Mouse (Mus musculus) myocyte (in vitro differentiated cells): ENCODE data around the gene Rftn1. TPM values are rescaled to one million over a fixed set of nuclear protein-coding genes. Genes with fewer than 3 reads are reported as not detected.

Source experiments
- H3K27me3 ChIP-seq: one replicate; pipeline ENCODE4 v1.6.1; 2011; ENCODE audit not compliant: control insufficient read depth, insufficient read depth, insufficient read length
- H3K36me3 ChIP-seq: one replicate; pipeline ENCODE4 v1.6.1; 2011; ENCODE audit not compliant: control insufficient read depth, insufficient read depth
- H3K4me2 ChIP-seq: one replicate; pipeline ENCODE4 v1.6.1; 2011; ENCODE audit warnings: low read depth, control low read depth
- H3K4me3 ChIP-seq: one replicate; pipeline ENCODE4 v1.5.1; 2011; ENCODE audit warnings: mild to moderate bottlenecking, control low read depth, moderate library complexity
- H3K79me2 ChIP-seq: one replicate; pipeline ENCODE4 v1.6.1; 2011; ENCODE audit not compliant: control insufficient read depth, insufficient read depth
- H3ac ChIP-seq: one replicate; pipeline ENCODE4 v1.6.1; 2011; ENCODE audit not compliant: control insufficient read depth, insufficient read length
- CEBPB ChIP-seq: IDR thresholded peaks from 2 replicates; pipeline ENCODE4 v1.6.1; 2011; ENCODE audit warnings: mild to moderate bottlenecking, moderate library complexity; ENCODE audit not compliant: poor library complexity, insufficient read depth, severe bottlenecking
- E2F4 ChIP-seq: IDR thresholded peaks from one replicate; pipeline ENCODE4 v1.6.1; 2011; ENCODE audit warnings: mild to moderate bottlenecking, control low read depth, moderate library complexity; ENCODE audit not compliant: insufficient read depth
- MAX ChIP-seq: IDR thresholded peaks from one replicate; pipeline ENCODE4 v1.6.1; 2011; ENCODE audit warnings: low read depth, mild to moderate bottlenecking, control low read depth
- MYOD1 ChIP-seq, 3 experiments: IDR thresholded peaks; one replicate each; pipeline ENCODE4 v1.6.1; 2011; ENCODE audit warnings: control low read depth in 2 of 3, low read depth in 2 of 3, mild to moderate bottlenecking in 2 of 3, moderate library complexity in 1 of 3; ENCODE audit not compliant: insufficient read length in 2 of 3, control insufficient read depth in 1 of 3
- MYOG ChIP-seq, 3 experiments: IDR thresholded peaks; one replicate each; pipeline ENCODE4 v1.6.1; 2011; ENCODE audit warnings: control low read depth in 2 of 3, low read depth in 2 of 3, mild to moderate bottlenecking in 2 of 3; ENCODE audit not compliant: insufficient read length in 2 of 3, control insufficient read depth in 1 of 3, insufficient read depth in 1 of 3
- POLR2A ChIP-seq: IDR thresholded peaks from one replicate; pipeline ENCODE4 v1.6.1; 2011; ENCODE audit warnings: low read depth, mild to moderate bottlenecking, control low read depth, moderate library complexity; ENCODE audit not compliant: insufficient read length
- POLR2AphosphoS2 ChIP-seq: IDR thresholded peaks from one replicate; pipeline ENCODE4 v1.6.1; 2011; ENCODE audit warnings: low read depth, control low read depth; ENCODE audit not compliant: insufficient read length
- REST ChIP-seq: IDR thresholded peaks from one replicate; pipeline ENCODE4 v1.6.1; 2011; ENCODE audit warnings: mild to moderate bottlenecking, control low read depth, moderate library complexity; ENCODE audit not compliant: insufficient read depth, insufficient read length
- SRF ChIP-seq: IDR thresholded peaks from one replicate; pipeline ENCODE4 v1.6.1; 2011; ENCODE audit warnings: low read depth; ENCODE audit not compliant: control insufficient read depth, insufficient read length
- TCF12 ChIP-seq: IDR thresholded peaks from one replicate; pipeline ENCODE4 v1.6.1; 2011; ENCODE audit warnings: mild to moderate bottlenecking, control low read depth; ENCODE audit not compliant: poor library complexity, insufficient read depth, severe bottlenecking
- TCF3 ChIP-seq: IDR thresholded peaks from one replicate; pipeline ENCODE4 v1.6.1; 2011; ENCODE audit warnings: low read depth, control low read depth; ENCODE audit not compliant: insufficient read length
- USF1 ChIP-seq: IDR thresholded peaks from one replicate; pipeline ENCODE4 v1.6.1; 2011; ENCODE audit warnings: low read depth, mild to moderate bottlenecking, control low read depth, moderate library complexity
- polyA plus RNA-seq: library from polyadenylated mRNA; unstranded; fragments of >200 nt; fragmentation: generic; extraction: Trizol; gene quantifications from one replicate; pipeline ENCODE4 v1.2.1, GENCODE M21; 2012; ENCODE audit warnings: missing spikeins

Rftn1 gene
- polyA plus RNA-seq, 1 experiment, result 0.40 TPM

DNA sequence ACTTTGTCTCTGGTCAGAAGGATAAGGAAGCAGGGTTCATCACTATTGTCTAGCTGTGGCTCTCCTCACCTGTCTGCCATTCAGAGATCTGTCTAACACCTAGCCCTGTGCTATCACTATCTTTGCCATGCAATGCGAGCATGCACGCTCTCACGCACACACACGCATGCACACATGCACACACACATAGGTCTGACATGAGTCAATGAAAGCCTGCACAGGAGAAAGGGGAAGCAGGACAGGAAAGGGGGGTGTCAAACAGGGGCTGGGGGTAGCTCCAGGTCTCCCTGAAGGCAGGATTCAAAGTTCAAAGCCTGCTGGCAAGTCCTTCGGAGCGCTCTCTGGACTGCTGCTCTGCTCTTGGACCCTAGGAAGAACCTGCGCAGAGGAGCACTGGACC lies 4.9 kb upstream of the Rftn1 start:
- Histone ChIP-seq H3K27me3 (no peaks in the 10 kb centered on the region), H3K4me2 (no peak overlapping the region), H3K79me2 (no peaks in the 10 kb centered on the region), H3K36me3 (no peaks in the 10 kb centered on the region), H3ac (no peak overlapping the region), H3K4me3 (no peak overlapping the region)
- TF ChIP-seq POLR2A, result no peak
- TF ChIP-seq USF1, result no peak
- TF ChIP-seq POLR2AphosphoS2, result no peak
- no peak for TF ChIP-seq MYOD1 (IDR thresholded peaks at IDR 0.05; ENCODE audit: control insufficient read depth in 1 of 3, insufficient read length in 2 of 3, low read depth in 2 of 3)
- TF ChIP-seq REST, result no peak
- TF ChIP-seq MAX, result no peak
- no peak for TF ChIP-seq TCF3
- no peak for TF ChIP-seq TCF12
- TF ChIP-seq SRF, result no peak
- TF ChIP-seq E2F4, result no peak
- TF ChIP-seq MYOG (IDR thresholded peaks at IDR 0.05; ENCODE audit: control insufficient read depth in 1 of 3, insufficient read depth in 1 of 3, insufficient read length in 2 of 3, low read depth in 2 of 3), result no peak
- no peak for TF ChIP-seq CEBPB

DNA sequence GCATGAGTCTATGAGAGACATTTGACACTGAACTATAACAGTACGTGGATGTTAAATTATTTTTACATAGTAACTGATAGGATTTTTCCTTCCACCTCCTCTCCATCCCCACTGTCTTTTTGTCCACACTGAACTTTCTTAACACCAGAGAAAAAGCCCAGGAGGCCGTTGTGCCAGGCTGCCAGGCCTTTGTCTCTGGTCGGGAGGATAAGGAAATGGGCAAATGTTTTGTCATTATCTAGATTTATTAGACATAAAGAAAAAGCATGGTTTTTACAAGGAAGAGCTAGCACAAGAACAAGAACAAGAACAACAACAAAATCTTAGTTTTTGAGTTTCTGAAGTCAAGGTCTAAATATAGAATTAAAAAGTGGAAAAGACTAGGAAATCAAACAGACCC lies 4.1 kb upstream of the Rftn1 start:
- Histone ChIP-seq H3K4me2 (no peak overlapping the region), H3K36me3 (no peaks in the 10 kb centered on the region), H3K79me2 (no peaks in the 10 kb centered on the region), H3K27me3 (no peaks in the 10 kb centered on the region), H3ac (no peak overlapping the region), H3K4me3 (no peak overlapping the region)
- TF ChIP-seq E2F4, result no peak
- TF ChIP-seq TCF3, result no peak
- no peak for TF ChIP-seq USF1
- no peak for TF ChIP-seq POLR2AphosphoS2
- TF ChIP-seq TCF12, result no peak
- no peak for TF ChIP-seq REST
- TF ChIP-seq SRF, result no peak
- no peak for TF ChIP-seq MYOD1 (IDR thresholded peaks at IDR 0.05; ENCODE audit: control insufficient read depth in 1 of 3, insufficient read length in 2 of 3, low read depth in 2 of 3)
- no peak for TF ChIP-seq MYOG (IDR thresholded peaks at IDR 0.05; ENCODE audit: control insufficient read depth in 1 of 3, insufficient read depth in 1 of 3, insufficient read length in 2 of 3, low read depth in 2 of 3)
- no peak for TF ChIP-seq MAX
- TF ChIP-seq CEBPB, result no peak
- no peak for TF ChIP-seq POLR2A

DNA sequence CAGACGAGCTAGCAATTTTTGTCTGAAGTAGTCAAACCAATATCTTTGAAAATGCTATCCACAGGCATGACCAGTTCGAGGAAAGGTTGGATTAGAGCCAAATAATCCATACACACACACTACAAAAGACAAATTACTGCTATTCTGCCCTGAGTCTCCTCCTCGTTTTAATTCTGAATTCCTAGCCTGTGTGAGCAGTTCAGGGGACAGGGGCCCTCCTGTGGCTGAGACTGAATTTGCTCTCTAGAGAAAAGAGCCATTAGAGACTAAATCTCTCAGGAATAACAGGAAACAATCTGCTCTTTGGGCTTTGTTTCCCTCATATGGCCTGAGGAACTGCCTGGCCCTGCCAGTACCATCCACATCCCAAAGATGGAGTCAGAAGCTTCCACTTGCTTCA lies 3.2 kb upstream of the Rftn1 start:
- no peak overlapping the region for H3ac ChIP-seq
- TF ChIP-seq E2F4 (no peak), MYOD1 (IDR thresholded peaks at IDR 0.05; ENCODE audit: control insufficient read depth in 1 of 3, insufficient read length in 2 of 3, low read depth in 2 of 3) (no peak), SRF (no peak), POLR2AphosphoS2 (no peak)
- no peak overlapping the region for H3K4me3 ChIP-seq
- H3K36me3 ChIP-seq, result no peaks in the 10 kb centered on the region
- H3K27me3 ChIP-seq, result no peaks in the 10 kb centered on the region
- H3K79me2 ChIP-seq, result no peaks in the 10 kb centered on the region
- H3K4me2 ChIP-seq, result no peak overlapping the region

DNA sequence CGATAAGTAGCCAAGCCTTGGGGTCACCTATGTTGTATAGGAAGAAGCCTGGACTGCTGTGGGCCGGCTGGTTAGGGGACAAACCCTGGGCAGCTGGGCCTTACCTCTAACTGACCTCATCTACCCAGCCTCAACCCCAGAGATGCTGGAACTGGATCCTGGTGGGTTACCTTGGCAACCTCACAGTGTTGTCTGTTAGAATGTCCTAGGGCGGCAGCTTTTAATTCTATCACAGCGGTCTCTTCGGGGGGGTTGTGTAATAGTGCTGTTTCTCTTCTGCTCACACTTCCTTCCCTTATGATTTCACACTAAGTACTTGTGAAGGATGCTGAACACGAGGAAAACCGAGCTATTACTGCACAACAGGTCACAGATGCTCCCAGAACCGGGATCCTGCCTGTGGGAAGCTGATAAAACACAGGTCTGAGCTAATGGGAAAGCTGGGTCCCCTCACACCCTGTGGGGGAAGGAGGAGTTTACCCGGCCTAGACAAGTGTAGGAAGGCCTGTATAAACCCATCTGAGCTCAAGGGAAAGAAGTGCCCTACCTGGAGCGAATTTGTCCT lies 2.0 kb upstream of the Rftn1 start:
- Histone ChIP-seq H3K4me2 (no peak overlapping the region), H3K79me2 (no peaks in the 10 kb centered on the region), H3ac (no peak overlapping the region), H3K27me3 (no peaks in the 10 kb centered on the region), H3K4me3 (no peak overlapping the region), H3K36me3 (no peaks in the 10 kb centered on the region)
- TF ChIP-seq USF1 (no peak), POLR2AphosphoS2 (no peak), POLR2A (no peak), MAX (no peak), MYOG (IDR thresholded peaks at IDR 0.05; ENCODE audit: control insufficient read depth in 1 of 3, insufficient read depth in 1 of 3, insufficient read length in 2 of 3, low read depth in 2 of 3) (no peak), TCF12 (no peak), E2F4 (no peak), MYOD1 (IDR thresholded peaks at IDR 0.05; ENCODE audit: control insufficient read depth in 1 of 3, insufficient read length in 2 of 3, low read depth in 2 of 3) (no peak)

DNA sequence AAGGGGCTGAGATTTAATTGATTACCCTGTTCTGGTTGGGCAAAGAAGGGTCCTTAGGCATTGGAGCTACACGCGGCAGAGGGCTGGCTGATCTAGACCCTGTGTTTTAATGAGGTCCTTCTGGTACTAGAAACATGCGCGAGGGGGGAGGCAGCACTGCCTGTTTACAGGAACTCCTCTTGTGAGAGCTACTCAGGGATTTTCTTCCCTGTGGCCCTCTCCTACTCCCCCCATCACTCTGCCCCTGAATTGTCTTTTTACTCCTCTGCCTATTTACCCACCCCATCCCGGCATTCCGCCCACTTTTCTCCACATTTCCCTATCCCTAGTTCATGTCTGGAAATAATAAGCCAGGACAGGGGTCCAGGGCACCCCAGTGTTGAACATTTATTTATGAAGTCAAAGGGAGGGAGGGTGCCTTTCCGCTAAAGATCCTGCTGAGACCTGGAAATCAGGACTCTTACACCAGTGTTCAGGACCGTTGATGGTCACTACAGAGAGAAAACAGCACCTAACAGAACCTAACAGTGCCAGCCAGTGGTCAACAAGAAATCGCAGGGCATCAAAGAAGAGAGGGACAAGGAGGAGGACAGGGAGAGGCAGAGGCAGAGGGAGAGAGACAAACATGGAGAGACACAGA lies 964 bp upstream of the Rftn1 start:
- Histone ChIP-seq H3K36me3 (no peaks in the 10 kb centered on the region), H3K4me3 (no peak overlapping the region), H3ac (no peak overlapping the region), H3K27me3 (no peaks in the 10 kb centered on the region), H3K79me2 (no peaks in the 10 kb centered on the region), H3K4me2 (no peak overlapping the region)
- no peak for TF ChIP-seq REST
- TF ChIP-seq MAX, result no peak
- no peak for TF ChIP-seq POLR2AphosphoS2
- no peak for TF ChIP-seq POLR2A
- no peak for TF ChIP-seq USF1
- no peak for TF ChIP-seq CEBPB
- no peak for TF ChIP-seq MYOD1 (IDR thresholded peaks at IDR 0.05; ENCODE audit: control insufficient read depth in 1 of 3, insufficient read length in 2 of 3, low read depth in 2 of 3)
- no peak for TF ChIP-seq TCF12
- no peak for TF ChIP-seq TCF3
- no peak for TF ChIP-seq SRF
- no peak for TF ChIP-seq E2F4
- no peak for TF ChIP-seq MYOG (IDR thresholded peaks at IDR 0.05; ENCODE audit: control insufficient read depth in 1 of 3, insufficient read depth in 1 of 3, insufficient read length in 2 of 3, low read depth in 2 of 3)
